Mouse (Mus musculus) lung, postnatal 0 days (tissue): ENCODE results near the gene Nfya. TPM values are rescaled to one million over a fixed set of nuclear protein-coding genes. Genes with fewer than 3 reads are reported as not detected.

Experiments
- ATAC-seq: fragments of 200-750 bp; cut with Nextera tagmentation; 2 replicates; pipeline ENCODE4 v1.8.0; 2017; ENCODE audit warnings: moderate library complexity
- DNase-seq: peaks from one replicate; pipeline ENCODE4 v3.0.0-alpha.2; 2016; ENCODE audit warnings: low spot score
- H3K27ac ChIP-seq: fragments of 300-500 bp; sonication (generic); 2 replicates; pipeline ENCODE4 v1.5.1; 2014; ENCODE audit warnings: antibody characterized with exemption, mild to moderate bottlenecking, low read length, mixed read lengths
- H3K27me3 ChIP-seq: fragments of 300-500 bp; sonication (generic); replicated peaks from 2 replicates; pipeline ENCODE4 v1.6.1; 2014; ENCODE audit warnings: low read length, mixed read lengths; ENCODE audit not compliant: insufficient read depth
- H3K36me3 ChIP-seq: fragments of 300-500 bp; sonication (generic); 2 replicates; pipeline ENCODE4 v1.6.1; 2014; ENCODE audit warnings: low read length, mixed read lengths; ENCODE audit not compliant: insufficient read depth
- H3K4me1 ChIP-seq: fragments of 300-500 bp; sonication (generic); 2 replicates; pipeline ENCODE4 v1.6.1; 2014; ENCODE audit warnings: antibody characterized with exemption, low read depth, low read length, mixed read lengths; ENCODE audit not compliant: insufficient read depth
- H3K4me2 ChIP-seq: fragments of 300-500 bp; sonication (generic); replicated peaks from 2 replicates; pipeline ENCODE4 v1.6.1; 2014; ENCODE audit warnings: low read depth, mild to moderate bottlenecking, low read length, moderate library complexity, mixed read lengths
- H3K4me3 ChIP-seq: fragments of 300-500 bp; sonication (generic); 2 replicates; pipeline ENCODE4 v1.5.1; 2014; ENCODE audit warnings: low read depth, low read length
- H3K9ac ChIP-seq: fragments of 300-500 bp; sonication (generic); replicated peaks from 2 replicates; pipeline ENCODE4 v1.6.1; 2014; ENCODE audit warnings: low read depth, mild to moderate bottlenecking
- H3K9me3 ChIP-seq: fragments of 300-500 bp; sonication (generic); 2 replicates; pipeline ENCODE4 v1.6.1; 2016; ENCODE audit warnings: low read length, mixed read lengths
- CTCF ChIP-seq: IDR thresholded peaks from 2 replicates; pipeline ENCODE4 v1.5.1; 2016; ENCODE audit warnings: antibody characterized with exemption, mild to moderate bottlenecking
- EP300 ChIP-seq: IDR thresholded peaks from 2 replicates; pipeline ENCODE4 v1.6.1; 2016; ENCODE audit warnings: antibody characterized with exemption, mild to moderate bottlenecking, control low read depth
- WGBS: fragments of 180-500 bp; shearing (Covaris S2); extraction: QIAGEN DNeasy Blood & Tissue Kit; methylation state at CpG from one replicate; pipeline ENCODE4 v1.1.7; 2014; 5-methylcytosine and 5-hydroxymethylcytosine counted together
- polyA plus RNA-seq: library from polyadenylated mRNA; unstranded; fragments of >200 nt; fragmentation: Nextera tagmentation; extraction: Ambion mirVana; gene quantifications from 2 replicates; pipeline ENCODE4 v1.2.1, GENCODE M21; 2015

Nfya gene
- polyA plus RNA-seq, 1 experiment from 2014 or later, result 5.6 TPM

DNA sequence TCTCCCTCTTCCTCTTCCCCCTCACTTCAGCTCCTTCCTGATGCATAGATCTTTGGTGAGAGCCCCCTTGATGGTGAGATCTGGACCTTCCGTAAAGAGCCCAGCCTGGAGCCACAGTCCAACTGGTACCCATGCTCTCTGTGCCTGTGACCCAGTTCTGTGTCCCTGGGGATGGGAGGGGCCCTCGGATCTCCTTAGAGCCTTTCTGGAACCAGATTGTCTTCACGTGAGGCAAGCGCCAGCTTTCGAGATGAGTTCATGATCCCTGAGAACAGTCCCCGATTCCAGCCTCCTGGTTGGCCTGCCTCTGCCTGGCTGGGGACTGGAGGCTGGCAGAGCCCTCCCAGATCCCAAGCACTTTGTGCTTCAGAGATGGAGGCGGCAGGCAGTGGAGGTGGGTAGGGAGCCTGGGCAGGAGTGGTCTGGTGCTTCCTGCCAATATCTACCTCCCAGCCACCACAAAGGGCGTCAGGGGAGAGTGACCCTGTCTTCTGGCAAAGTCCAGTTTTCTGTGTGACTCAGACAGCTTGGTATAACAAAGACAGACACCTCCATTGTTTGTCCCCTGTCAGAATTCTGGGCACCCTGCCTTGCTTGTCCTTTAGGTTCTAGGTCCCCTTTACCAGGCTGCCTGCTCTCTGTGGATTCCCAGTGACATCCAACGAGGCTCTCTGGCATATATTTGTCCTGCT lies 42.2 kb upstream of the Nfya start:
- DNase-seq (no peak), ATAC-seq (0 out of 2 replicates have a peak, but pooled peaks have one; percentile 15)
- H3K27me3 ChIP-seq, result no peaks in the 10 kb centered on the region
- no peak overlapping the region for H3K4me2 ChIP-seq
- TF ChIP-seq CTCF (no peak), EP300 (no peak)
- H3K9me3 ChIP-seq, result no peaks in the 10 kb centered on the region
- H3K4me3 ChIP-seq, result no peak overlapping the region
- H3K9ac ChIP-seq, result no peak overlapping the region
- no peak overlapping the region for H3K27ac ChIP-seq
- 59% methylated on average over 9 of the region's 9 CpGs for WGBS
- no peaks in the 10 kb centered on the region for H3K4me1 ChIP-seq
- no peaks in the 10 kb centered on the region for H3K36me3 ChIP-seq

DNA sequence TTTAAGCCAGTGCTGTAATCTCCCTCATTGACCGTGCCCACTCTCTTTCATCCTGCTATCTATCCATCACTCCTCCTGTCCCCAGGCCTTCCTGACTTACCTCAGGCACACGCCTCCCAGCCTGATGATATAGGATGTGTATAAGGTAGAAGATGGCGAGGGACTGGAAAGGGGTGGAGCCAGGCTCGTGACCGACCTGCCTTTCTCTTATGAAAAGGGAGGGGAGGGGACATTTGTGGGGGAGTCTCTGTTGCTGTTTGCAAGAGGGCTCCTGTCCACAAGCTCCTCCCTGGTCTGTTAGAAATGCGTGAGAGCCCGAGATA lies 41.6 kb upstream of the Nfya start, which contains the start of gene Tspo2:
Gene Tspo2, minus strand, starts transcription at position 170 of the 323 bp plus-strand sequence.
- Histone ChIP-seq H3K4me1 (no peaks in the 10 kb centered on the region), H3K9me3 (no peaks in the 10 kb centered on the region), H3K4me3 (no peak within 1 kb of the TSS), H3K36me3 (no peaks in the 10 kb centered on the region), H3K9ac (no peak within 1 kb of the TSS), H3K27ac (no peak within 1 kb of the TSS), H3K27me3 (no peaks in the 10 kb centered on the region), H3K4me2 (no peak within 1 kb of the TSS)
- ATAC-seq (peak; percentile 19; the same call in 1 of the 2 replicates), DNase-seq (no peak)
- 50% methylated on average over 7 of the region's 7 CpGs for WGBS
- no peak for TF ChIP-seq CTCF

DNA sequence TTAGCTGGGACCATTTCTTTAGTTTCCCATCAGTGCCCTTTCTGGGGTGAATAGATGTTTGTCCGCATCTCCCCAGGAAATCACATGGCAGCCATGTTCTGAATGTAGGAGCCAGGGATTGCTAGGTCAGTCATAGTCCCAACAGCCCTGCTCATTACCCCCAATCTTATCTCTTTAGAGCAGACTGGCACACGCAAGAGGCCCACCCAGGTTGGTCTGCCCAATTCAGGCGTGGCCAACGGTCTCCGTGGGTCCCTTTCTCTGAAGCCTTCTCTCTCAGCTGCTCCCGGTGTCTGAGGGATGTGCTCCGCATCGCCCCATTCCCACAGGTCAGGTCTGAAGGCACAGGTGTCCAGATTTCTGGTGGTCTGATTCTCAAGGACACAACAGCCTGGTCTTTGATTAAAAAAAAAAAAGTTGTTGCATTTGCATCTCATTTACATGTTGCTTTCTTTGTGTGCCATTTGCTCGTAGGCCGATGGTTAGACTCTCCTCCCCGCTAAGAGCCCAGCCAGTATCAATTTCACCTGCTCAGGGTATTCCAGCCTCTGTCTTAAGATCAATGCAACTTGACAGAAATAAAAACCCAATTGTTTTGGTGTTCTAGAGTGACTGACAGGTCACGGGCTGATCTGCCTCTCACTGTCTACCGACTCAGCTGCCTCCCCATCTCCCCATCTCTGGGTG lies 41.1 kb upstream of the Nfya start:
- Histone ChIP-seq H3K27ac (no peak overlapping the region), H3K9ac (no peak overlapping the region), H3K27me3 (no peaks in the 10 kb centered on the region), H3K4me3 (no peak overlapping the region), H3K4me2 (no peak overlapping the region), H3K4me1 (no peaks in the 10 kb centered on the region), H3K9me3 (no peaks in the 10 kb centered on the region), H3K36me3 (no peaks in the 10 kb centered on the region)
- 84% methylated on average over 13 of the region's 13 CpGs for WGBS
- TF ChIP-seq CTCF, result no peak
- ATAC-seq, result 0 out of 2 replicates have a peak, but pooled peaks have one; percentile 18
- DNase-seq, result no peak

DNA sequence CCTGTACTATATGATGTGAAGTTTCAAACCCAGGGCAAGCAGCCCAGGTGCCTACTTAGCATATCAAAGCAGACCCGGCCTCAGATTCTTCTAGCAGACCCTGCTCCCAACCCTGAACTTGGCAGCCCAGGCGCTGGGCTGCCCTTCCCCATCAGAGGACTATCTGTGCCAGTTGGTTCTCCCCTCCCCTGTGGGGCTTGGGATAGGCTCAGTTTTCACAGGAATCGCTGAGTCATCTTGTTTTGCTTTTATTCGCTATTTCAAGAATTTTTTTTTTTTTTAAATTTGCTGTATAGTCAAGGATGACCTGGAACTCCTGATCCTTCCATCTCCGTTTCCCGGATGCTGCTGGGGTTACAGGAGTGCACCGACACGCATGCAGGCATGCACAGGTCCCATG lies 38.0 kb upstream of the Nfya start:
- no peak overlapping the region for H3K27ac ChIP-seq
- H3K9me3 ChIP-seq, result no peaks in the 10 kb centered on the region

DNA sequence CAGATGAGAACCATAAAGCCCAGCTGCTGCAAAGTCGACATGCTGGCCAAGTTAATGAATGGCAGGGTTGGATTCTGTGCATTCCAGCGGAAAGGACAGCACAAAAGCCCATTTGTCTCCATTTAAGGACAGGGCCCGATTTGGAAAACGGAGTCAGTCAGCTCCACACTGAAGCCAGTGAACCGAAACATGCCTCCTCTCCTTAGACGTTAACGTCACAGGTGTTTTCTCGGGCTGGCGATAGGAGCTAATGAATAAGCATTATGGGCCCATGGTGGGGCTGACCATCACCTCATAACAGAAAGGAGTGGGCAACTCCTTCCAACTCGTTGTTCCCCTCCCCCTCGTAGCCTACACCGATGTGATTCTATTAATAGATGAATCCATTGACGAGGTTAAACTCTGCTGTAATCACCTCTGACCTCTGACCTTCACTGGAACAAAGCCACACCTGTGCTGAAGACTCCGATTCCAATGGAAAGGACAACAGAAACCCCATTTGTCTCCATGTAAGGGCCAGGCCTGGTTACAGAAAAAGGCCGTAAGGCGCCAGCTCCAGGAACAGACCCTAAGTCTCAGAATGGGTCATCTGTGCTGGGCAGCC lies 33.9 kb upstream of the Nfya start:
- Histone ChIP-seq H3K4me1 (no peaks in the 10 kb centered on the region), H3K4me3 (no peak overlapping the region), H3K9me3 (no peaks in the 10 kb centered on the region), H3K36me3 (no peaks in the 10 kb centered on the region), H3K27me3 (no peaks in the 10 kb centered on the region), H3K27ac (no peak overlapping the region), H3K4me2 (no peak overlapping the region), H3K9ac (no peak overlapping the region)
- TF ChIP-seq CTCF, result no peak
- TF ChIP-seq EP300, result no peak
- 80% methylated on average over 16 of the region's 16 CpGs for WGBS
- ATAC-seq (no peak), DNase-seq (no peak)

More for the DNA sequence above, 38.0 kb upstream of the Nfya start:
- no peak overlapping the region for H3K4me3 ChIP-seq
- no peak overlapping the region for H3K9ac ChIP-seq
- no peaks in the 10 kb centered on the region for H3K36me3 ChIP-seq
- no peaks in the 10 kb centered on the region for H3K4me1 ChIP-seq
- no peak for DNase-seq
- ATAC-seq, result no peak
- no peaks in the 10 kb centered on the region for H3K27me3 ChIP-seq
- 68% methylated on average over 8 of the region's 8 CpGs for WGBS
- no peak overlapping the region for H3K4me2 ChIP-seq
- TF ChIP-seq CTCF, result no peak
- no peak for TF ChIP-seq EP300

DNA sequence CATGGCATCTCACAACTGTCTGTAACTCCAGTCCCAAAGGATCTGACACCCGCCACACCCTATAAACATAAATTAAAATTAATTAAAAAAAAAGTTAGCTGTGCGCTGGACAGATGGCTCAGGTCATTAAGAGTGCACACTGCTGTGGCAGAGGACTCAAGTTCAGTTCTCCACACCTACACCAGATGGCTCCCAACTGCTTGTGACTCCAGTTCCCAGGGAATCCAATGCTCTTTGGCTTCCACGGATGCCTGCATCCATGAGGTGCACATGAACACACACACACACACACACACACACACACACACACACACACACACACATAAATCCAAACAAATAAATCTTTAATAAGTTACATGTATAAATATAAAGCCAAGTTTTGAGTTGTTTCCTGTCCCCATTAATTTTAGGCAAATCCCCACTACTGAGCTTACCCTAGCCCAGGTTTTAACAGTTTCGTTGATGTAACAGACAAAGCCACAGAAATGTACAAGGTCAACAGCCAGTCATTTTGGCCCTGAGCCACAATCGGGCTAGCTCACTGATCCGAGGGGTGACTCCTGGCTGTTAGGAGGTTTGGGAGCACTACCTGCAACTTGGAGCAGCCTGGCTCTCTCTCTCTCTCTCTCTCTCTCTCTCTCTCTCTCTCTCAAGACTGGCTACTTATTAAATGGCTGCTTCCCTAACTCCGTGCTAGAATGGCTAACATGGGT lies 33.2 kb upstream of the Nfya start:
- Histone ChIP-seq H3K27me3 (no peaks in the 10 kb centered on the region), H3K9me3 (no peaks in the 10 kb centered on the region), H3K4me1 (no peaks in the 10 kb centered on the region), H3K9ac (no peak overlapping the region), H3K27ac (no peak overlapping the region), H3K36me3 (no peaks in the 10 kb centered on the region), H3K4me2 (no peak overlapping the region), H3K4me3 (no peak overlapping the region)
- WGBS, result 60% methylated on average over 7 of the region's 7 CpGs
- ATAC-seq, result no peak
- TF ChIP-seq CTCF (peak; percentile 20; the same call in 1 of the 2 replicates), EP300 (no peak)
- DNase-seq, result no peak
